Mouse (Mus musculus): ENCODE measurements around the gene Padi1.

DNA sequence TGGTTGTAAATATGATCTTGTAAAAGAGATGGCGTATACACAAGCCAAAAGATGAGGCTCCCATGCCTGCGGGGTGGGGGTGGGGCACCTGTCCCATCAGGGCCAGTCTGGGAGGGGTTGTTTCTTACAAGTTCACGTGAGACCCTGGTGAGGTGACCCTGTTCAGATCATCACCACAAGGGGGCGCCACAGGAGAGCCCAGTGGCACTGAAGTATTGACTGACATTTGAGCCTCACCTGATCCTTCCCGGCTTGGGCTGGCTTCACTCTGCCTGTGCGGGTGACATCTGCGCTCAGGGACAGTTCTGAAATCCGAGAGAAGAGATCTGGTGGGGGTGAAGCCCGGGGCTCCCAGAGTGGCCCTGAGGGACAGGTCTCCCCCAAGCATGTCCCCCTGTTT lies 82.4 kb downstream of the Padi1 start:
- TF ChIP-seq ZC3H11A (IDR thresholded peaks at IDR 0.05; ENCODE audit: borderline replicate concordance, low read depth, low read length) (0 out of 2 replicates have a peak, but pooled peaks have one; percentile 26), ZNF384 (IDR thresholded peaks at IDR 0.05; ENCODE audit: low read depth, low read length) (no peak), CHD2 (IDR thresholded peaks at IDR 0.05; ENCODE audit: low read depth, low read length) (no peak), MAFK (IDR thresholded peaks at IDR 0.05; ENCODE audit: insufficient read depth, low read depth, low read length) (no peak), HCFC1 (IDR thresholded peaks at IDR 0.05; ENCODE audit: borderline replicate concordance, insufficient read depth, low read length) (no peak)
